Mouse (Mus musculus): ENCODE data around the gene Rpl18. TPM values are rescaled to one million over a fixed set of nuclear protein-coding genes. Genes with fewer than 3 reads are reported as not detected.
A peak's percentile ranks its signal among the peaks of the same experiment; 100 is the strongest.

The Rpl18 gene
- polyA plus RNA-seq, 1 experiment from 2014 or later: 1,024 TPM

GRCm38 (mm10) chr7:45715741-45716459, 643 bp downstream of the Rpl18 start:
- Histone ChIP-seq H3K36me3 (ENCODE audit: control insufficient read depth, insufficient read depth, low read length) (peaks cover 15% of the 10 kb centered on the region), H3K9me3 (replicated peaks; ENCODE audit: control insufficient read depth, low read length) (no peaks in the 10 kb centered on the region), H3K9ac (ENCODE audit: low read length) (peak overlapping the region; percentile 56), H3K4me1 (ENCODE audit: control insufficient read depth, insufficient read depth, low read length) (peaks cover 37% of the 10 kb centered on the region), H3K27ac (ENCODE audit: low read length) (peak overlapping the region; percentile 83), H3K27me3 (ENCODE audit: control insufficient read depth, insufficient read depth, low read length) (no peaks in the 10 kb centered on the region), H3K4me3 (replicated peaks; ENCODE audit: low read length) (peak overlapping the region; percentile 89), H3K4me2 (ENCODE audit: low read depth, low read length) (peak overlapping the region; percentile 67)
- no peak for ATAC-seq (ENCODE audit: insufficient read depth, low FRiP score)
- WGBS: 79% methylated on average over 19 of the region's 19 CpGs

- H3K36me3 ChIP-seq (ENCODE audit: control insufficient read depth, insufficient read depth, low read length): peaks cover 12% of the 10 kb centered on the region
- no peak for ATAC-seq (ENCODE audit: insufficient read depth, low FRiP score)
- peak overlapping the region; percentile 93 for H3K9ac ChIP-seq (ENCODE audit: low read length)
- H3K4me1 ChIP-seq (ENCODE audit: control insufficient read depth, insufficient read depth, low read length): peaks cover 37% of the 10 kb centered on the region
- H3K27ac ChIP-seq (ENCODE audit: low read length): peak overlapping the region; percentile 83; the same call in 1 of the 2 replicates
- WGBS: 90% methylated on average over 3 of the region's 3 CpGs
- peak overlapping the region; percentile 67 for H3K4me2 ChIP-seq (ENCODE audit: low read depth, low read length)
- H3K4me3 ChIP-seq (replicated peaks; ENCODE audit: low read length): peak overlapping the region; percentile 89
- no peaks in the 10 kb centered on the region for H3K27me3 ChIP-seq (ENCODE audit: control insufficient read depth, insufficient read depth, low read length)
- H3K9me3 ChIP-seq (replicated peaks; ENCODE audit: control insufficient read depth, low read length): no peaks in the 10 kb centered on the region
These were observed 1.2 kb downstream of the Rpl18 start for GRCm38 (mm10) chr7:45716460-45716857.

GRCm38 (mm10) chr7:45716952-45717917, 2.0 kb downstream of the Rpl18 start:
- ATAC-seq (ENCODE audit: insufficient read depth, low FRiP score): no peak; the same call in 1 of the 2 replicates
- H3K9me3 ChIP-seq (replicated peaks; ENCODE audit: control insufficient read depth, low read length): no peaks in the 10 kb centered on the region
- H3K4me2 ChIP-seq (ENCODE audit: low read depth, low read length): peak overlapping the region; percentile 67
- H3K9ac ChIP-seq (ENCODE audit: low read length): peak overlapping the region; percentile 93
- H3K4me1 ChIP-seq (ENCODE audit: control insufficient read depth, insufficient read depth, low read length): peaks cover 37% of the 10 kb centered on the region
- no peaks in the 10 kb centered on the region for H3K27me3 ChIP-seq (ENCODE audit: control insufficient read depth, insufficient read depth, low read length)
- H3K4me3 ChIP-seq (replicated peaks; ENCODE audit: low read length): peak overlapping the region; percentile 89
- H3K36me3 ChIP-seq (ENCODE audit: control insufficient read depth, insufficient read depth, low read length): peaks cover 12% of the 10 kb centered on the region
- 10% methylated on average over 31 of the region's 31 CpGs for WGBS
- peak overlapping the region; percentile 94 for H3K27ac ChIP-seq (ENCODE audit: low read length)

GRCm38 (mm10) chr7:45717918-45718297, 2.7 kb downstream of the Rpl18 start, which contains the start of gene Sphk2:
TSS of gene Sphk2 (minus strand) at chr7:45718002.
- H3K9me3 ChIP-seq (replicated peaks; ENCODE audit: control insufficient read depth, low read length): no peaks in the 10 kb centered on the region
- WGBS: 0% methylated on average over 41 of the region's 41 CpGs
- peak within 1 kb of the TSS; percentile 93 for H3K9ac ChIP-seq (ENCODE audit: low read length)
- peaks cover 12% of the 10 kb centered on the region for H3K36me3 ChIP-seq (ENCODE audit: control insufficient read depth, insufficient read depth, low read length)
- no peaks in the 10 kb centered on the region for H3K27me3 ChIP-seq (ENCODE audit: control insufficient read depth, insufficient read depth, low read length)
- H3K4me2 ChIP-seq (ENCODE audit: low read depth, low read length): peak within 1 kb of the TSS; percentile 80
- H3K27ac ChIP-seq (ENCODE audit: low read length): peak within 1 kb of the TSS; percentile 94
- peaks cover 37% of the 10 kb centered on the region for H3K4me1 ChIP-seq (ENCODE audit: control insufficient read depth, insufficient read depth, low read length)
- ATAC-seq (ENCODE audit: insufficient read depth, low FRiP score): peak; percentile 72
- peak within 1 kb of the TSS; percentile 89 for H3K4me3 ChIP-seq (replicated peaks; ENCODE audit: low read length)

GRCm38 (mm10) chr7:45718331-45718730, 3.1 kb downstream of the Rpl18 start:
- Histone ChIP-seq H3K27me3 (ENCODE audit: control insufficient read depth, insufficient read depth, low read length) (no peaks in the 10 kb centered on the region), H3K4me1 (ENCODE audit: control insufficient read depth, insufficient read depth, low read length) (peaks cover 34% of the 10 kb centered on the region), H3K9ac (ENCODE audit: low read length) (peak overlapping the region; percentile 93), H3K4me3 (replicated peaks; ENCODE audit: low read length) (peak overlapping the region; percentile 89), H3K9me3 (replicated peaks; ENCODE audit: control insufficient read depth, low read length) (no peaks in the 10 kb centered on the region), H3K27ac (ENCODE audit: low read length) (peak overlapping the region; percentile 88), H3K4me2 (ENCODE audit: low read depth, low read length) (peak overlapping the region; percentile 80), H3K36me3 (ENCODE audit: control insufficient read depth, insufficient read depth, low read length) (peaks cover 11% of the 10 kb centered on the region)
- WGBS: under 1% methylated on average over 20 of the region's 20 CpGs
- no peak for ATAC-seq (ENCODE audit: insufficient read depth, low FRiP score)

GRCm38 (mm10) chr7:45719180-45719579, 3.9 kb downstream of the Rpl18 start:
- Histone ChIP-seq H3K4me1 (ENCODE audit: control insufficient read depth, insufficient read depth, low read length) (peaks cover 32% of the 10 kb centered on the region), H3K27ac (ENCODE audit: low read length) (peak overlapping the region; percentile 88)
- 77% methylated on average over 10 of the region's 10 CpGs for WGBS

GRCm38 (mm10) chr7:45719738-45720412, 4.6 kb downstream of the Rpl18 start:
- H3K4me1 ChIP-seq (ENCODE audit: control insufficient read depth, insufficient read depth, low read length): peaks cover 27% of the 10 kb centered on the region
- H3K27me3 ChIP-seq (ENCODE audit: control insufficient read depth, insufficient read depth, low read length): no peaks in the 10 kb centered on the region
- H3K27ac ChIP-seq (ENCODE audit: low read length): no peak overlapping the region
- H3K9me3 ChIP-seq (replicated peaks; ENCODE audit: control insufficient read depth, low read length): no peaks in the 10 kb centered on the region
- peak overlapping the region; percentile 93 for H3K9ac ChIP-seq (ENCODE audit: low read length)
- H3K4me3 ChIP-seq (replicated peaks; ENCODE audit: low read length): peak overlapping the region; percentile 89; the same call in 1 of the 2 replicates
- peaks cover 12% of the 10 kb centered on the region for H3K36me3 ChIP-seq (ENCODE audit: control insufficient read depth, insufficient read depth, low read length)
- no peak for ATAC-seq (ENCODE audit: insufficient read depth, low FRiP score)
- H3K4me2 ChIP-seq (ENCODE audit: low read depth, low read length): peak overlapping the region; percentile 80
- 87% methylated on average over 14 of the region's 16 CpGs for WGBS

More at GRCm38 (mm10) chr7:45719180-45719579, 3.9 kb downstream of the Rpl18 start:
- no peak for ATAC-seq (ENCODE audit: insufficient read depth, low FRiP score)
- H3K27me3 ChIP-seq (ENCODE audit: control insufficient read depth, insufficient read depth, low read length): no peaks in the 10 kb centered on the region
- peak overlapping the region; percentile 80 for H3K4me2 ChIP-seq (ENCODE audit: low read depth, low read length)
- no peaks in the 10 kb centered on the region for H3K9me3 ChIP-seq (replicated peaks; ENCODE audit: control insufficient read depth, low read length)
- H3K36me3 ChIP-seq (ENCODE audit: control insufficient read depth, insufficient read depth, low read length): peaks cover 8% of the 10 kb centered on the region
- peak overlapping the region; percentile 89 for H3K4me3 ChIP-seq (replicated peaks; ENCODE audit: low read length)
- peak overlapping the region; percentile 93 for H3K9ac ChIP-seq (ENCODE audit: low read length)

- H3K27me3 ChIP-seq (ENCODE audit: control insufficient read depth, insufficient read depth, low read length): no peaks in the 10 kb centered on the region
- H3K9ac ChIP-seq (ENCODE audit: low read length): peak within 1 kb of the TSS; percentile 93
- peak; percentile 82 for ATAC-seq (ENCODE audit: insufficient read depth, low FRiP score)
- peak within 1 kb of the TSS; percentile 23 for H3K4me3 ChIP-seq (replicated peaks; ENCODE audit: low read length)
- H3K4me1 ChIP-seq (ENCODE audit: control insufficient read depth, insufficient read depth, low read length): peaks cover 24% of the 10 kb centered on the region
- H3K9me3 ChIP-seq (replicated peaks; ENCODE audit: control insufficient read depth, low read length): no peaks in the 10 kb centered on the region
- peak within 1 kb of the TSS; percentile 80 for H3K4me2 ChIP-seq (ENCODE audit: low read depth, low read length)
- H3K27ac ChIP-seq (ENCODE audit: low read length): peak within 1 kb of the TSS; percentile 78
- WGBS: 65% methylated on average over 14 of the region's 14 CpGs
- peaks cover 12% of the 10 kb centered on the region for H3K36me3 ChIP-seq (ENCODE audit: control insufficient read depth, insufficient read depth, low read length)
These were observed 5.4 kb downstream of the Rpl18 start, which contains the start of gene Fam83e for GRCm38 (mm10) chr7:45720413-45721233. TSS of gene Fam83e (plus strand) at chr7:45721212.

Measured in stomach, embryonic 16.5 days (tissue).